Mouse (Mus musculus): Measurements from ENCODE around the gene Nlrc3. TPM values are rescaled to one million over a fixed set of nuclear protein-coding genes. Genes with fewer than 3 reads are reported as not detected.
"Not testable (repeated sequence)": the region's sequence is repeated elsewhere in the genome, so short reads cannot be mapped to it uniquely, and the experiment has no call there.

Gene Nlrc3
- total RNA-seq (2021): 1 to 10 TPM; 1.7 to 1.9 TPM

DNA sequence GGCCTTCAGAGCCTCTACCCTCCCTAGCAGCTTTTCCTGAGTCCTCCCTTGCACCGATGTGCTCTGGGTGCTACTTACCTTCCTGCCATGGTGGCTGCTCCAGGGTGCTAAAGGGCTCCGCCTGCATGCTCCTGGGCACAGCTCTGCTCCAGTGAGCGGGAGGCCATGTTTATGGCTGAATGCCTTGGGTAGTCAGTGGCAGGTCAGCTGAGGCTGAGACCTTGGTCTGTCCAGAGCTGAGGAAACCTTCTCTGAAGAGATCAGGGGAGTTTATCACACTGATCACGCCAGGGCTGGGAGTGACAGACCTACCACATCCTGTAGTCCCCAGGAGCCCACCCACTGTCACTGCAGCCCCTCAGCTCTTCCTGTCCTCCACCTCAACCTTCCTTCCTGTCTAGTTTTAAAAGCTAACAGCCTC, at the start of gene Nlrc3:
Nlrc3 (minus strand) TSS at position 382 of the 421 bp plus-strand sequence.
- intact Hi-C loops (cut with DNase I): no loop called here
- no peak for DNase-seq (ENCODE audit: extremely low spot score in 1 of 2, low spot score in 2 of 2)

DNA sequence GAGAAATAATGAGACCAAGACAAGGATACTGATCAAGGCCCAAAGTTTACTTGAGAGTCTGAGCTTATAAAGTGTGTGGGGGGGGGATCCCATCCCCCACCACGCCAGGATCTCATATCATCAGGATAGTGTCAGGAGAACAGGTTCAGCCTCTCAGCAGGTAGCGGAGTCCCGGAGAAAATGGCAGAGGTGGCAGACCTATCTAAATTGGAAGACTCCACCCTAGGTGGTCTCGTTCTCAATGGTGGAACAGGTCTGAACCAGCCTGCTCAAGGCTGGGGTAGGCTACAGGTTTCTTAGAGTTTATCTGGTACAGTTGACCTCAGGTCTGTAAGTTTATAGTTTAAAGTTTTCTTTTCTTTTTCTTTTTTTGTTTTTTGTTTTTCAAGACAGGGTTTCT, 46.3 kb upstream of the Nlrc3 start:
- DNase-seq (ENCODE audit: extremely low spot score in 1 of 2, low spot score in 2 of 2): no peak
- intact Hi-C loops (cut with DNase I): no loop called here

DNA sequence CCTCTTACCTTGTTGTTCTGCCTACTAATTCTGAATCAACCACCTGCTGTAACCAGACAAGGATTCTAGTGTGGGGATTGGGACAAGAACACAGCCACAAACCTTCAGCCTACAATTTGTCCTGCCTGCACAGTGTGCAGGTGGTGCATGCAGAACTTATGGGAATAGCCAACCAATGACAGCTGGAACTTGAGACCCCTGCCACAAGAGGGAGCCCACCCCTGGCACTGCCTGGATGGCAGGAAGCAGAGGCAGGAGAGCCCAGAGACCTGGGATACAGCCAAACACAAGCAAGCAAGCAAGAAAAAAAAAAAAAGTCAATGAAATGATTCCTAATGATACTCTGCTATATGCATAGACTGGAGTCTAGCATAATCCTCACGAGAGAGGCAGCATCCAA, 44.8 kb upstream of the Nlrc3 start:
- intact Hi-C loops (cut with DNase I): no loop called here
- DNase-seq (ENCODE audit: extremely low spot score in 1 of 2, low spot score in 2 of 2): no peak

DNA sequence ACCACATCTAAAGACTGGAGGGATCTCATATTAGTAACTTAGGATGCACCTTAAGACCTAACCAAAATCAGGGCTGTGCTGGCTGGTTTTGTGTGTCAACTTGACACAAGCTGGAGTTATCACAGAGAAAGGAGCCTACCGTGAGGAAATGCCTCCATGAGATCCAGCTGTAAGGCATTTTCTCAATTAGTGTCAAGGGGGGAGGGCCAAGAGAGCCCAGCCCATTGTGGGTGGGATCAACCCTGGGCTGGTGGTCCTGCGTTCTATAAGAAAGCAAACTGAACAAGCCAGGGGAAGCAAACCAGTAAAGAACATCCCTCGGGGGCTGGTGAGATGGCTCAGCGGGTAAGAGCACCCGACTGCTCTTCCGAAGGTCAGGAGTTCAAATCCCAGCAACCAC, 41.0 kb upstream of the Nlrc3 start:
- DNase-seq (ENCODE audit: extremely low spot score in 1 of 2, low spot score in 2 of 2); intact Hi-C loops (cut with DNase I): not testable (repeated sequence)

DNA sequence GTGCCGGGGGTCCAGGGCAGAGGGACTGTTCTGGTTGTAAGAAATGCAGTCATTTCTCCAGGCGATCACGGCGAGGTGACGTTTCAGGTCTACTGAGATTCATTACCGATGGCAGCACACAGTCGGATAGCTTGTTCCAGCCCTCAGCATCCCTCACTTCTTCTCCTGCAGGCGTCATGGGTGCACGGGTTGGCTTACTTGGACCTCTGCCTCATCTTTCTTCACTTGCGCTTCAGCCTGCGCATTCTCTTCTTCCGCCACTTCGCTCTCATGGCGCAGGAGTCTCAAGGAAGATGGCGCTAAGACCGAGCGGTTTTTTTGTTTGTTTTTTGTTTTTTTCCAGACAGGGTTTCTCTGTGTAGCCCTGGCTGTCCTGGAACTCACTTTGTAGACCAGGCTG, 40.4 kb upstream of the Nlrc3 start:
- DNase-seq (ENCODE audit: extremely low spot score in 1 of 2, low spot score in 2 of 2); intact Hi-C loops (cut with DNase I): not testable (repeated sequence)

DNA sequence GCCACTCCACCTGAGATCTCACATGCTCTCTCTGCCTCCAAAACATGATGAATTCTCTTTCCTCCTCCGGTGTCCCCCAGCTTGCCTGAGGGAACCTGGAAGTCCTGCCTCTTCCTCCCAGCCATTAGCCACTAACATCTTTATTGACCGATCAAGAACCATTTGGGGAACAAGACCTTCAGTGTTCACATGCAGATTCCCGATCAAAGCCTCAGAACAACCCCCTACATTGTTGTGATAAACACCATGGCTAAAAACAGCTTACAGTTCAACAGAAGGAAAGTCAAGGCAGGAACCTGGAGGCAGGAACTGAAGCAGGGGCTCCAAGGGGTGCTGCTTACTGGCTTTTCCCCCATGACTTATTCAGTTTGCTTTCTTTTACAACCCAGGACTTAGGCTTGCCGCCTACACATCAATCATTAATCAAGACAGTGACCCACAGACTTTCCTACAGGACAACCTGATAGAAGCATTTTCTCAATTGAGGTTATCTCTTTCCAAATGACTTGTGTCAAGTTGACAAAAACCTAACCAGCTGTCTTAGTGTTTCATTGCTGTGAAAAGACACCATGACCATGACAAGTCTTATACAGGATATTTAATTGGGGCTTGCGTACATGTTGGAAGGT, 37.7 kb upstream of the Nlrc3 start:
- DNase-seq (ENCODE audit: extremely low spot score in 1 of 2, low spot score in 2 of 2): no peak
- intact Hi-C loops (cut with DNase I): no loop called here

DNA sequence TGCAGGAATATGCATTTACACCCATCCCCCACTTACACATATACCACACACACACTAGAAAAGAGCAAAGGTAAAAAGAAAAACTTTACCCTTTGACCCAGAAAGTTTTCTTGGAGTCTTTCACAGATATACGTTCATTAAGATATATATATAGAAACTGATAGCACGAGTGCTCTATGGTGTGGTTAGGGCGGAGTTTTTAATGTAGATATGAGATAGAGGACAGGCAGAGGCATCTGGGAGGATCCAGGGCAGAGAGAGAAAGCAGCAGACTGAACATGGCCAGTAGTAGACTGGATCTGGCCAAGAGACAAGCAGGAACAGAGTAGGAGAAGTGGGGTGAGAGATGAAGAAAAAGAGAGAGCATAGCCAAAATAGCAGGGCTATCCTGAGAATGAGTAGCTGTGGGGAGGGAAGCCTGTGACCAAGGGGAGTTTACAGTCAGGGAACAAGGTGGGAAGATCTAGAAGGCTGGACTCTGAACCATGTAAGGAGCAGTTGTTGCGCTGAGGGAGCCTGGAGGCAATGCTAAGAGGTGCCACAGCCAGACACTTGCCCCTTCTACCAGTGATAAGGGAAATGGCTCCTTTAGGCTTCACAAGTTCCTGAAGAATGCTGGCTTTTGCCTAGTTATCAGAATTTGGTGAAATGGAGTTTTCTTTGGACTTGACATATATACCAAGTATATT, 36.6 kb upstream of the Nlrc3 start:
- DNase-seq (ENCODE audit: extremely low spot score in 1 of 2, low spot score in 2 of 2): no peak
- intact Hi-C loops (cut with DNase I): no loop called here

DNA sequence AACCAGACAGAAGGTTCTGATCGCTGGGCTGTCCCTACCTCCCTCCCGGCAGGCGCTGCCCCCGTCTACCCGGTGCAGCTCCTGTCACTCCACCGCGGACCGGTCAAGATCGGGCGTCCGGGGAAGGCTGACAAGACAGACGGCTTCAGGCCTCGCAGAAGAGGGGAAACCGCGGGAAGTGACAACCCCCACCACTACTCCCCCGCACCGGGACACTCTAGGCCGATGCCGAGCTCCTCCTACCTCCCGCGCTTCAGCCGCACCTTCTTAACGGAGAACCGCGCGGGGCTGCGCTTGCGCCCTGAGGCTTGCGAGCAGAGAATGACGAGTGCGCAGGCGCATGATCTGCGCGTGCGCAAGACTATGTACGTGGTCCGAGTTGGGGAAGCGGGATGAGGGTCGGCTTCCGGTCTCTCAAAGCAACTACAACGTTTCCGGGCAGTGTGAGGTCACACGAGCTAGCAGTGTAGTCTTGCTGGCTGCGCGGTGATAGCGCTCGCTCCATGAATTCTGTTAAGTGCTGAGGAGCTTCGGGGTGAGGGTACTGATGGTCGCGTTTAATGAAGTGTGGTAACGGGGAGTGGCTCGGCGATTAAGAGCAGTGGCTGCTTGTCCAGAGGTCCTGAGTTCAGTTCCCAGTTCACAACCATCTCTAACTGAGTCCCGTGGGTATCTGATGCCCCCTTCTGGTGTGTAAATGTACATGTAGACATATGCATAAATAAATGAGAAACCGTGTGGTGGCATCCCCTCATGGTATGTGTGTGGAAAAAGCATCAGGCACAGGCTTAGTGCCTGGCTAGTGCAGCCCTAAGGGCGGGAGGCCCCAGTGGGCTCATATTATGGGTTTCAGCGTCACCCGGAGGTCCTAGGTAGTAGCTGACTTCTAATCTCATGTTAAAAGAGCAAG, 27.3 kb upstream of the Nlrc3 start, which contains the start of gene Slx4:
Slx4 (minus strand) TSS at position 282 of the 910 bp plus-strand sequence.
- intact Hi-C loops (cut with DNase I): no loop called here
- DNase-seq (ENCODE audit: extremely low spot score in 1 of 2, low spot score in 2 of 2): peak; percentile 96

DNA sequence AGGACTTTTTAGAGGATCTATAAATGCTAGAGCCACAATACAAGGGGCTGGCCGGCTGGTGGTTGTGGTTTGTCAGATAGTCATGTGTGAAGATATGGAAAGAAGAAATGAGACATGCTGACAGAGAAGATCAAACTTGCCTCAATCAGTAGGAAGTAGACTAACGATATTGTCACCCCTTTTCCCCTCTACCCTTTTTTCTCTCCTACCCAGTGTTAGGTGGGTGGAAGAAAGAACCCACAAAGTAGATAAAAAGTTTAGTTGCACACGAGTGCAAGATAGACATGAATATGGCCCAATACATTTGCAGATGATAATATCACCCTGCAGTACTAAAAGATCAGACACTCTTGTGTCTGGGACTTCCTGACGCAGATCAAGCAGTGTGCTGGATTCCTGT, 12.0 kb upstream of the Nlrc3 start:
- intact Hi-C loops (cut with DNase I): loop anchor here (5.0 kb wide), 1 partner anchor 46 kb away; no protein-coding TSS in a partner anchor
- DNase-seq (ENCODE audit: extremely low spot score in 1 of 2, low spot score in 2 of 2): no peak

DNA sequence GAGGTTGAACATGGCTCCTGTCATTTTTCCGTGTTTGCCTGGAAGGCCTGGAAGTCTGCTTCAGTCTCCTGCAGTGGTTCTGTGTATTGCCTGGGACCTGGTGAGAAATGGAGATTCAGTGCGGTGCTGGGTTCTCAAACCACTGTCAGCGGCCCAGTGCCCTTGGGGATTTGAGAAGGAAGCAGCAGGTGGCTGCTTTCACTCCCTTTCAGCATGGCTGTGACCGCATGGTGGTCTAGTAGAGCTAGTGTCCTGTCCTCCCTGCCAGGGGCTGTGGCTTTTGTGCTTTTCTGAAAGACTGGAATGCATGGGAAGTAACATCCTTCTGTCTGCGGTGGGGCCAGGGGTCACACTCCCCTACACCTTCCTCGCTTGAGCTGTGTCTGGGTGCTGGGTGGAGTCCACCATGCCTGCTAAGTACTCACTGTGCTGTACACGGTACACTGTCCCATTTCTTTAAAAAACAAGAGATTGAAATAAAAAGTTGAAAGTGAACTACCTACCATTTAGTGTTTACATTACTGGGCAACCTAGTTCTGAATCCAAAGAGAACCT, 6.8 kb upstream of the Nlrc3 start:
- no peak for DNase-seq (ENCODE audit: extremely low spot score in 1 of 2, low spot score in 2 of 2)
- intact Hi-C loops (cut with DNase I): no loop called here

DNA sequence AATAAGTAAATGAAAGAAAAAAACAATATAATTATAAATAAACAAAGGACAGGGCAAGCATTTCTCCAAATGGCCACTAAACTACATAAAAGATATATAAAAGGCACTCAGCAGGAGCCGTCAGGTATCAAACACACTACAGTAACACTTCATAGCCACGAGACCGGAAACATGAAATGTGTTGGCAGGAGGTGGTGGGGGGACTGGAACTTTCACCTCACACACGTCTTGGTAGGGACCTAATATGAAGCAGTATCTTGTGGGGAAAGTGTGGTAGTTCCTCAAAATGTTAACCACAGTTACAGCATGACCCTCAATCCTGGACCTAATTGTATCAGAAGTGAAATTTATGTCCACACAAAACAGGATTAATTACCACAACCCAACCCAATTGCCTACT, 5.7 kb upstream of the Nlrc3 start:
- DNase-seq (ENCODE audit: extremely low spot score in 1 of 2, low spot score in 2 of 2): no peak
- intact Hi-C loops (cut with DNase I): no loop called here

DNA sequence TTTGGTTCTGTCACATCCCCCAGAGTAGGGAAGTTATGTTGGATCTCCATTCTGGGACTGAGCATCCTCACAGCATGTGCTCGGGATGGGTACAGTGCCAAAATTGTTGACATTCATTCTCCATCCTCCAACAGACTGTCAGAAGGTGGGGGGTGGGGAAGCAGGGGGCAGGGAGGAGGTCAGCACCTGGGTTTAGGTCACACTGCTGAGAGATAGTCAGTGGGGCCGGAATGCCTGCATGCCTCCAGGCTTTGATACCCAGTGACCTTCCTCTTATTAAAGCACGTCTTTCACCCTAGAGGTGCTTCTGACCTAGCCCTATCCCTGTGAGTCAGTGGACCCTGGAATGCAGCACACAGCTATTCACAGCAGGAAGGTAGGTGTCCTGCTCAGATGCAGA, 280 bp upstream of the Nlrc3 start:
- DNase-seq (ENCODE audit: extremely low spot score in 1 of 2, low spot score in 2 of 2): no peak
- intact Hi-C loops (cut with DNase I): no loop called here

DNA sequence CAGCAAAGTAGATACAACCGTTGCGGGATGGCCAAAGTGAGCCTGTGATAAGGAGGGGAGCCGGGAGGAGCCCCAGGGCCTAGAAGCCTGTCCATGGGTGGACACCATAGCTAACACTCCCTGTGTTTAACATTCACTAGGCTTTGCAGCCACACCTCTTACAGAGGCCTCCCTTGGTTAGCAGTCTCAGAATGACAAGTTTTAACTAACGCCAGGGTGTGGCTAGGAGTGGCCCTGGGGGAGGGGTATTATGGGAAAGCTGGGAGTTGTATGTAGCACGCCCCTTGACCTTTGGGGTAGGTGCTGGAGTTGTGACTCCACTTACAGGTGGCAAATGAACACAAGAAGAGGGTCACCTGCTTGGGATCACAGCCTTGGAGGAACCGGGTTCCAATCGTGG, 774 bp downstream of the Nlrc3 start:
- DNase-seq (ENCODE audit: extremely low spot score in 1 of 2, low spot score in 2 of 2): no peak
- intact Hi-C loops (cut with DNase I): no loop called here

DNA sequence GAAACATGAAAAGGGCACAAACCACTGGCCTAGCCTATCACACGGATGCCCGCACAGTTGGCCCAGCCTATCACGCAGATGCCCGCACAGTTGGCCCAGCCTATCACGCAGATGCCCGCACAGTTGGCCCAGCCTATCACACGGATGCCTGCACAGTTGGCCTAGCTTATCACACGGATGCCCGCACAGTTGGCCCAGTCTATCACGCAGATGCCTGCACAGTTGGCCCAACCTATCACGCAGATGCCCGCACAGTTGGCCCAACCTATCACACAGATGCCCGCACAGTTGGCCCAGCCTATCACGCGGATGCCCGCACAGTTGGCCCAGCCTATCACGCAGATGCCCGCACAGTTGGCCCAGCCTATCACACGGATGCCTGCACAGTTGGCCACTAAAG, 2.0 kb downstream of the Nlrc3 start:
- DNase-seq (ENCODE audit: extremely low spot score in 1 of 2, low spot score in 2 of 2); intact Hi-C loops (cut with DNase I): not testable (repeated sequence)

DNA sequence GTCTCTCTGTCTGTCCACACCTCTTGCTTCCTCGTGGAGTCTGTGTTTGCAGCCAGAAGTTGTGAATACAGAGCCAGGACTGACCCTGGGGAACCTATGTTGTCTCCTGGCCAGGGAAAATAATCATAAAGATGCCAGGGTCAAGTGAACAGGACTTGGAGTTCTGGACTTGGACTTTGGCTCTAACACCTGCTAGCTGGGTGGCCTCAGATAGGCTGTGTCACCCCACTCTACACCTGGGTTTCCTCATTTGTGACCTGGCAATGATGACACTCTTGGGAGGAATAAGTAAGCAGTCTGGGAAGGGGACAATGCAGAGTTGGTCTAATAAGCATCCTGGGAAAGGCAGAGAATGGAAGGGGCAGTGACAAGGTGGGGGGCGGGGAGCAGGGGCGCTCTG, 10.9 kb downstream of the Nlrc3 start:
- DNase-seq (ENCODE audit: extremely low spot score in 1 of 2, low spot score in 2 of 2): no peak
- intact Hi-C loops (cut with DNase I): no loop called here

DNA sequence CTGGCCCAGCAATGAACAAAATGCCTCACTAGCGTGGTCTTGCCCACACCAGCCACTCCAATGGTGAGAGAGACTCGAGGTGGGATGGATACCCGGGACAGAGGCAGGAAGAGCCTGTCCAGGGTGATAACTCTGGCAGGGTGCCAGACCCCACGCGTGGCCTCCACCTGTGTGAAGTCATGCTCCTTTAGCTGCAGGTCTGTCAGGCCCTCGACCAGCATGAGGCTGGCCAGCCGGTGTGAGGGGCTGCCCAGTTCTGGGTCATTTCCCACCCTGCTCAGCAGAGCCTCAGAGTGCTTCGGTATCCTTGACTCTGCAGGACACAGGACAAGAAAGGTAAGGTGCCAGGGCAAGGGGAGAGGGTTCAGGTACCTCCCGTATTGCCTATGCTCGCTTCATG, 11.4 kb downstream of the Nlrc3 start:
- intact Hi-C loops (cut with DNase I): no loop called here
- DNase-seq (ENCODE audit: extremely low spot score in 1 of 2, low spot score in 2 of 2): no peak

DNA sequence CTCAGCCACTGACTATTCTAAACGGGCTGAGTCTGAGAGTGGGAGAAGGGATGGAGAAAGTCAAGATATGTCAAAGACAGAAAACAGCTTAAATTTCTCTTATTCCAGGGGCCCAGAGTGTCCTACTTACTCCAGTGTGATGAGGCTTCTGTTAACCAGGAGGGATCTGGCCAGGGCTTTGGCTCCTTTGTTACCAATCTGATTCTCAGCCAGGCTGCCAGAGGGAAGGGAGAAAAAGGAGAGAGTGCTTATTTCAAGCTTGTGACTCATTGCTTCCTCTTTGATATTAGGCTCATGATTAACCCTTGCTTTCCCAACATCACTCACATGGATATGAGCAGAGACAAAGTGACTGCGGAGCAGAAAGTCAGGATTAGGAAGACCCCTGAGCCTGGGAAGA, 17.2 kb downstream of the Nlrc3 start:
- intact Hi-C loops (cut with DNase I): no loop called here
- DNase-seq (ENCODE audit: extremely low spot score in 1 of 2, low spot score in 2 of 2): no peak

DNA sequence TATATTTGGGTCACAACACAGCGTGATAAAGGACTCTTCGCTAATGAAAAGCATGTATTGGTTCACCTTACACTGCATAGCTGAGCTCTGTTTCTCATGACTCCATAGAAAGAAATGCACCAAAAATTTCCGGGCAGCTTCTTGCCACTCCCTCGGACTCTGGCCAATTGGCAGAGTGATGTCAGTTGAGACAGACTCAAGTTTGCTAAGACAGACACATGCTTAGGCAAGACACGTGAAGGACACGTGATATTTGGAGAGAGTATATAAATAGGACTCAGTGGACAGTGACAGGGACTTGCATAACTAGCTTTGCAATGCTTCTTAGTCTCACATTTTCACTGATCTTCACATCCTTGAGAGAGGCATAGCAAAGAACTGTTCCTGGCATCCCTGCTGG, 20.1 kb downstream of the Nlrc3 start:
- intact Hi-C loops (cut with DNase I): no loop called here
- peak in 1 of 2 experiments; percentile 56 for DNase-seq (ENCODE audit: extremely low spot score in 1 of 2, low spot score in 2 of 2)

DNA sequence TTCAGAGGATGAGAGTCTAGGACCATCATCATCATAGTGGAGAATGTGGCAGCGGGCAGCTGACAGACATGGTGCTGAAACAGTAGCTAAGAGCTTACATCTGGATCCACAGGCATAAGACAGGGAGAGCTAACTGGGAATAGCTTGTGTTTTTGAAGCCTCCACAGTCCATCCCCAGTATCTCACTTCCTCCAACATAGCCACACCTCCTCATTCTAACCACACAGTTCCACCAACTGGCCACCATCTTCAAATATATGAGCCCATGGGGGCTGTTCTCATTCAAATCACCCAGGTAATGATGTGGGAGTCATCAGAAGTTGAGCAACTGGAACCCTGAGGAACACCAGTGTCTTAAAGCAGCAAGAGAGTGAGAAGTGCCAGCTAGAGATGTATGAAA, 25.3 kb downstream of the Nlrc3 start:
- no peak for DNase-seq (ENCODE audit: extremely low spot score in 1 of 2, low spot score in 2 of 2)

More for the DNA sequence above, 25.3 kb downstream of the Nlrc3 start:
- intact Hi-C loops (cut with DNase I): no loop called here

Measured in left cerebral cortex, postnatal 10 days (tissue).